Mouse (Mus musculus): Measurements from ENCODE around the gene Tpgs1. TPM values are rescaled to one million over a fixed set of nuclear protein-coding genes. Genes with fewer than 3 reads are reported as not detected.
A peak's percentile ranks its signal among the peaks of the same experiment; 100 is the strongest.
"Not testable (repeated sequence)": the region's sequence is repeated elsewhere in the genome, so short reads cannot be mapped to it uniquely, and the experiment has no call there.

Gene Tpgs1
- total and polyA plus RNA-seq, 3 experiments, result 29.5 to 147 (median 40.7) TPM

DNA sequence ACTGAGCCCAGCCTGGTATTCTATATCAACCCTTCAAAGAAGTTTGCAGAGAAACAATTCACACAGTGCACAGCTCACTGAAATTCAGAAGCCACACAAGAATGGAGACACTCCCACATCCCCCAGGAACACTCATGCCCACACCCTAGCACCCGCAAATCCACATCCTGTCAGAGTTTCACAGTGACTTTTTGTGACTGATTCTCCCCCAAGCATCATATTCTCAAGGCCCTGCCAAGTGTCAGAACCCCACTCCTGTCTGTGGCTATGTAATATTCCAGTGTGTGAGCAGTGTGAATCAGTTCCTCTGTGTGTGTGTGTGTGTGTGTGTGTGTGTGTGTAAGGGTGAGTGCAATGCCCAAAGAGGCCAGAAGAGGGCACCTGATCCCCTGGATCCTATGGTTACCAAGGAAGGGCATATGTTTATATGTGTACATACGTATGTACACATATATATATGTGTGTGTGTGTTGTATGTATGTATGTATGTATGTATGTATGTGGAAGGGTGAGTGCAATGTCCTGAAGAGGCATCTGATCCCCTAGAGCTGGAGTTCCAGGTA is 22.9 kb downstream of the Tpgs1 start:
- no peak for DNase-seq

DNA sequence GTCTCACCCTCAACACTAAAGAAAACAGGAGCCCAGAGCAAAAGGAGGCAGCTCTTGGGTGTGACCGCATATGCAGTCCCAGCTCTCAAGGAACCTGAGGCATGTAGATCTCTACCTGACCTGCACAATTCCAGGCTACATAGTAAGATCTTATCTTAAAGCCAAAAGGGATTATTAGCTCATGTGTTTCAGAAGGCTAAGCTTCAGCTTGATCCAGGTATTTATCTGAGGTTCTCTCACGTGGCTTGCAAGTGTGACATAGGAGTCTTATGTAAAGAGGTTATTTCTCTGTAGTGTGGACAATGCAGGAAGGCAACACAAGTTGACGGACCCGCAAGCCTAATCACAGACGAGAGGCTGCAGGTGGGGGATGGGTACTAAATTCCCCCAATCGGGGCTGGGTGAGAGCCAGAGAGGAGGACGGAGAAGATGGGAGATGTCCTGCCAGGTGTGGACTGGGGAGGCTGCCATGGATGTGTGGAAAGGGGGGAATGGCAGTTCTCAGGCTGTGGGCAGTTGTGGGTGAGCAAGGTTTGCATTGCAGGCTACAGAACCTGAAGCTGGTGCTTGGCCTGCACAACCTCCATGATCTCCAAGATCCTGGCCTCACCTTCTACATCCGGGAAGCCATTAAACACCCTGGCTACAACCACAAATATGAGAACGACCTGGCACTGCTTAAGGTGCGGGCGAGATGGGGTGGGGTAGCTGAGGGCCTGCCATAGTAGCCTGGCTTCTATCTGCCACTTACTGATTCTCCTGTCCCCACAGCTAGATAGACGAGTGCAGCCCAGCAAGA is 24.6 kb downstream of the Tpgs1 start:
- DNase-seq, result peak; percentile 6

DNA sequence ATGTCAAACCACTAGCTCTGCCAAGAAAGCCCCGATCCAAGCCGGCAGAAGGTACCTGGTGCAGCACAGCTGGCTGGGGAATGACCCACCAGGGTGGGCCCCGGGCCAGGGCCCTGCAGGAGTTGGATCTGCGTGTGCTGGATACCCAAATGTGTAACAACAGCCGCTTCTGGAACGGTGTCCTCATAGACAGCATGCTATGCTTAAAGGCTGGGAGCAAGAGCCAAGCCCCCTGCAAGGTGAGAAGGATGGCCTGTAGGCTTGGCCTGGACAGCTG is 25.1 kb downstream of the Tpgs1 start:
- no peak for DNase-seq

DNA sequence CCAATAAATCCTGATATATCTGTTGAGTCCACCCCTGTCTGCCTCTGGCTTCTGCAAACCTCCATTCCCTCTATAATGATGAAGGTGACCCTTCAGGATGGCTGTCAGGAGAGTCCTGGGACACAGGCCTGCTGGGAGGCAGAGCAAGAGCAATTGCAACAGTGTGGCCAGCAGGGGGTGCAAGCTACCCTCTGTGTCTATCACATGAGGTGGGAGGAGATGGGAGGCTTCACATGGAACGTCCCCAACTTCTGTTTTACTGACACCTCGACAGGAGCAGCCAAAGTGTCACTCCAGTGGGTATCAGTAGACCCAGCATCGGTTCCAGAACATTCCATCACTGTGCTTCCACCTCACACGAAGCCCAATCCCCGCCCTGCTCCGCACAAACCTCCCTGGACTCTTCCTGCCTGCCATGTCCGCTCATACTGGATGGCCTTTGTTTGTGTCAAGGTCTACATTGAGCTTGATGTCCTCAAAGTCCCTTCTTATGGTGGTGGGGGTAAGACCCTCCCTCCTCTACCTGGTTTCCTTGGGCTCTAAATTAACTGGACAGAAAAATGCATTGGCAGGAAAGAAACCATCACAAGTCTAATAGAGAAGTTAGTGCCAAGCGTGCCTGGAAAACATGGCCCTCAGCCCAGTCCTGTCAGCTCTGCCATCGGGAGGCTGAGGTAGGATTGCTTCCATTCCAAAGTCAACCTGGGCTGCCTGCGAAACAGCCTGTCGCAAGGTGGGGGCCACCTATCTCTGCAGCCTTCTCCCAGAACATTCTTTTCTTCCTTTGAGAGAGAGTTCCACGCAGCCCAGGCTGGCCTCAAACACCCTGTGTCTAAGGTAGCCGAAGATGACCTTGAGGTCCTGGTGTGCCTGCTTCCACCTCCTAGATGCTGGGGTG is 26.3 kb downstream of the Tpgs1 start:
- DNase-seq, result peak; percentile 81

DNA sequence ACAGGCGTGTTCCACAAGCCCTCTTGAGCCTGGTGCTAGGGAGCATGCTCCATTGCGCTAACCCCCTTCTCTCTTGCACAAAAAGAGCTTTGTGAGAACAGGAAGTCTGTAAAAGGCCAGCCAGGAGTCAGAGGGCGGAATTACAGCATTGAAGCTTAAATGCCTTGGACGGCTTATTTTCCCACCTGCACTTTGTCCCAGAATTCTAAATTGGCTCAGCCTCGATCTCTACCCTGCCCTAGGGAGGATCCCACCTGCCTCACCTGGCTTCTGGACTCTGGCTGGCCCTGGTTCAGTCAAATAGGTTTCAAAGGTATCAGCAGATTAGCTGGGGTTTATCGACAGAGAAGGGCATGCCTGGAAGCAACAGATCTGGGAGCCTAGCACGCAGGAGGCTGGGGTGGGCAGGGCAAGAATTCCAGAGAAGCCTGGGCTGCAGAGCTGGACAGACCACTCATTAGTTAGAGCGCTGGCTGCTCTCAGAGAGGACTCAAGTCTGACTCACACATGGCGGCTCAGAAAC is 27.0 kb downstream of the Tpgs1 start:
- DNase-seq, result no peak

DNA sequence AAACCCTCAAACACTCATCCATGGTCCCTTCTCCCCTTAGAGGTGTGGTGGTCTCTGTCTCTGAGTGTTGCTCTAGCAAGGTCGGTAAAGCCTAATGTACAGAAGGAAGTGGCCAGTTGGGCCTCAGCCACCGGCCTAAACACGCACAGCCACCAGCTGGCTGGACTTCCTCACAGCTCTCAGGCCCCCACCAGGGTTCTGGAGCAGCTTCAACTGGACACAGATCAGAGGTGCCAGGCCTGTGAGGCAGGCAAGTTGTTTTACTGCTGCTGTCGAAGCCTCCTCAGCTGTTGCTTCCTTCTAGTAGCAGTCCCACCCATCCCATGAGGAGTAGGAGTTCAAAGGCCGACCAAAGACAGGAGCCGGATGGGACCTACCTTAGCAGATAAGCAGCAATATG is 28.7 kb downstream of the Tpgs1 start:
- DNase-seq, result no peak

DNA sequence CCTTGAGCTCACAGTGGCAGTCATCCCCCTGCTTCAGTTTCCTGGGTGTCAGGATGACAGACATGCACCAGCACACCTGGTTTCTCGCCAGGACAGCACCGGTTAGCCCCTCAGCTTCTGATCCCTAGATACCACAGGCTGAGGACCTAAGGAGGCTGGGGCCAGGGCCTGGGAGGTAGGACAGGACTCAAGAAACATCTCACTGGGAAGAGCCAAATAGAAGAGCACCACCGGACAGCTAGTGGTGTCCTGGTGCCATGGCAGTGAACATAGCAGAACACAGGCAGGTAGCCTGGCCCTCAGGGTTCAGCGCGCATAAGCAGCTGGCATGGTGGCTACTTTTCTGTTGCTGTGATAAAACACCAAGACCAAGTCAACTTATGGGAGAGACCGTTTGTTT is 29.3 kb downstream of the Tpgs1 start:
- DNase-seq, result no peak

DNA sequence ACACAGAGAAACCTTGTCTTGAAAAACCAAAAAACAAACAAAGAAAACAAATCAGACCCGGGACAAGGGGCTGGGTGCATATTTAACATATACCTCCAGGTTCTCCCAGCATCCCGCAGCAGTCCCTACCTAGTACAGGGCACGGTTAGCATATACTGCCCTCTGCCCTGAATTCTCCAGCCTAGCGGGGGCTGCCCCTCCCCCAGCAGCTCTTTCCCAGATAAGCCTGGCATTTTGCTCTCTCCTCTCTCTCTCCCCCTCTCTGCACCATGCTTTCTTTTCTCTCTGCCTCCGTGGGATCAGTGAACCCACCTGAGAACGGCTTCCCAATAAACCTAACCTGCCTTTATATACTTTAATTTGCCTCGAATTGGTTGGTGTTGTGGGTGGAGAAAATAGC is 31.5 kb downstream of the Tpgs1 start:
- no peak for DNase-seq

DNA sequence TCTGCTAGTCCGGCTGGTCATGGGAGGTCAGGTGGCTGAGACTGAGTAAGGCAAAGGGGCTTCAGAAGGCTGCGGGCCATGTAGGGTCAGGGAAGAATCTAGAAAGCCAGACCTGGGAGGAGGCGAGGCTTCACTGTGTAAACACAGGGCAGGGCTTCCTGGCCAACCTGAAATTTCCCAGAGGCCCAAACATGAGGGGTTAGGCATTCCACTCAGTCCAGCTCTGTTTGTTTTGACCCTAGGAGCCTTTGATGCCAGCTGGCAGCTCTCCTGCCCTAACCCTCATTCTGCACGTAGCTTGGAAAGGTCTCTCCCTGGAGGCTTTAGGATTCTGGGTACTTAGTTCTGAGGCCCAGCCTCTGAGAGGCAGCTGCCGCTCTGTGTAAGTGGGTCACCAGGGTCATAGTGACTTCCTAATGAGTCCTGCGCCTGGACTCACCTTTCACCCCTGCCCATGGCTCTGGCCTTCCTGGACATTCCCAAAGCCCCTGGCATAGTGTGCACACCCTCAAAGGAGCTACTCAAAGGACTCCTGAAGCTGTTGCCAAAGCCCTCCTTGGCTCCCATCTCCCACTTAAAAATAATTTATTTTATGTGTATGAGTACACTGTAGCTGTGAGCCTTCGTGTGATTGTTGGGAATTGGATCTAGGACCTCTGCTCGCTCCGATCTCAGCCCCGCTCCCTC is 32.4 kb downstream of the Tpgs1 start:
- no peak for DNase-seq

DNA sequence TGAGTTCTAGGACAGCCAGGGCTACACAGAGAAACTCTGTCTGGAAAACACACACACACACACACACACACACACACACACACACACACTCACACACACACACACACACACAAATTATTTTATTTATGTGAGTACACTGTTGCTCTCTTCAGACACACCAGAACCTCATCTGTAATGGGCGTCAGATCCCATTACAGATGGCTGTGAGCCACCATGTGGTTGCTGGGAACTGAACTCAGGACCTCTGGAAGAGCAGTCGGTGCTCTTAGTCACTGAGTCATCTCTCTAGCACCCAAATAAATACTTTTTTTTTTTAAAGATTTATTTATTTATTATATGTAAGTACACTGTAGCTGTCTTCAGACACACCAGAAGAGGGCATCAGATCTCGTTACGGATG is 33.8 kb downstream of the Tpgs1 start:
- not testable (repeated sequence) for DNase-seq

DNA sequence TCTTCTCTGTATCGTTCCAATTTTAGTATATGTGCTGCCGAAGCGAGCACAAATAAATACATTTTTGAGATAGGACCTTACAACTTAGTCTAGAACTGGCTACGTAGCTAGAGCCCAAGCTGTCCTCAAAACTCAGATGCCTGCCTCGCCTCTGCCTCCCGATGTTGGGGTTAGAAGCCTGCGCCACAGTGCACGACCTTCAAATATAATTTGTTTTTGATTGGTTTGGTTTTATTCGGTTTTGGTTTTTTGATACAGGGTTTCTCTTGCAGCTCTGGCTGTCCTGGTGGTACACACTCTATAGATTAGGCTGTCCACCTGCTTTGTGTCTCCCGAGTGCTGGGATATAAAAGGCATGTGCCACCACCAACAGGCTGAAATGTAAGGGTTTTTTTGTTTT is 34.4 kb downstream of the Tpgs1 start:
- no peak for DNase-seq

DNA sequence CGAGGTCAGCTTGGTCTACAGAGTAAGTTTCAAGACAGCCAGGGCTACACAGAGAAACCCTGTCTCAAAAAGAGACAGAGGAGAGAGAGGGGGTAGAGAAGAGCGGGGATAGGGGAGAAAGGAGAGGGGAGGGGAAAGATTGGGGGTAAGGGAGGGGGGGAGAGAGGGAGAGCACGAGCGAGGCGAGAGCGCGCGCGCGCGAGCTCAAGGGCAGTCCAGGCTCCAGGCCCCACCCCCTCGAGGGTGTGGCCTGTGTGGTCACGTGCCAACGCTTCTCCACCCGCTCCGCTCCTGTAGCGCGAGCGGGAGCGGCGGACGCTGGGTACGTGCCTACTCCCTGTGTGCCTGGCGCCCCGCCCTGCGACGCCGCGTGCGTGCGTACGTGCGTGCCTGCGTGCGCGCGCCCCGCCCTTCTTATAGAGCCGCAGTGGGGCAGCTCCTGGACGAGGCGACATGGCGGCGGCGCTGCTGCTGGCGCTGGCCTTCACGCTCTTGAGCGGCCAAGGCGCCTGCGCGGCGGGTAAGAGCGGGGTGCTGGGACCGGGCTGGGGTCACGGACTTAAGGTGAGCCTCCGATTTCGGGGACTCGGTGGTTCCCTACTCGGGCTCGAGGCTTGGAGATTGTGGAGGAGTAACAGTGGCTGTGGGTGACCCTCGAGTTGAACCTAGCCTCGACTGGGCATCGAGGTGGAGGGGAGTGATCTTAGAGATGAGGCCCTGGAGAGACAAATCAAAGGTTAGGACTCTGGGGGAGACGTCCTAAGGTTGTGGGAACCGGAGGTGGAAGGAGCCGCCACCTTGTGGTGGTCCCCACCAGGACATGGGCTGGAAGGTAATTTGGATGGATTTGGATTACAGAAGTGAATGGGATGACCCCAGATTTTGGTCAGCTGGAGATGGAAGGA is 35.1 kb downstream of the Tpgs1 start, which contains the start of gene Bsg:
Gene Bsg, plus strand, starts transcription at position 427 of the 905 bp plus-strand sequence.
- DNase-seq, result peak; percentile 99

DNA sequence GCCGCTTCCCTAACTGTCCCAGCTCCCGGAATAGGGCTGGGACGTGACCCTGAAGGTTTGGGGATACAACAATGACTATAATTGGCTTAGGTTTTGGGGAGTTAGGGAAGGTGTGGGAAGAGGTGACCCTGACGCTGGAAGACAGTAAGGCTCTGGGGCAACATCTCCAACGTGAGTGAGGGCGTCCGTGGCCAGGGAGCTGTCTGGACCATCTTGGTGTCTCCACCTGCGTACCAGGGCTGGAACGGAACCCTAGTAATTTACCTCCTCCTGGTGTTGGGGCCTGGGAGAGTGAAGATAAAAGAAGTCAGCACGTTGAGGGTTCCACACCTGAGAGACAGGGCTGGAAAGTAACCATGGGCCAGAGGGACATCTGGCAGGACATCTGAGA is 35.8 kb downstream of the Tpgs1 start:
- DNase-seq, result no peak

DNA sequence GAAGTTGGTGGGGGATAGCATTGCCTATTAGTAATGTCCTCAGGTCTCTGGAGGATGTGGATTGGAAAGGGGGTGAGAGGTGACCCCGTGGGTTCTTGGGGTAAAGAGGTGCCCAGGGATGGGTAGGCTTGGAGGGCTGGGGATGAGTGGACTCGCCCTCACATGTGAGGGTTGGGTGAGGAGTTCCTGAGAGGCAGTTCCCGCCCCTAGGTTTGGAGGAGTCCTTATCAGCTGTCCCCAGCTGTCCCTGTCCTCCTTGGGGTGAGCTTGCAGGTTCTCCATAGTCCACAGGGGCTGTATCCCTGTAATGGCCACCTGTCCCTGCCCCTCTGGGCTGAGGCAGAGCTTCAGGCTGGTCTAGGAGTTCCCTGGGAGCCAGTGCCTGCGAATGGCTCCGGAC is 36.8 kb downstream of the Tpgs1 start:
- DNase-seq, result no peak

DNA sequence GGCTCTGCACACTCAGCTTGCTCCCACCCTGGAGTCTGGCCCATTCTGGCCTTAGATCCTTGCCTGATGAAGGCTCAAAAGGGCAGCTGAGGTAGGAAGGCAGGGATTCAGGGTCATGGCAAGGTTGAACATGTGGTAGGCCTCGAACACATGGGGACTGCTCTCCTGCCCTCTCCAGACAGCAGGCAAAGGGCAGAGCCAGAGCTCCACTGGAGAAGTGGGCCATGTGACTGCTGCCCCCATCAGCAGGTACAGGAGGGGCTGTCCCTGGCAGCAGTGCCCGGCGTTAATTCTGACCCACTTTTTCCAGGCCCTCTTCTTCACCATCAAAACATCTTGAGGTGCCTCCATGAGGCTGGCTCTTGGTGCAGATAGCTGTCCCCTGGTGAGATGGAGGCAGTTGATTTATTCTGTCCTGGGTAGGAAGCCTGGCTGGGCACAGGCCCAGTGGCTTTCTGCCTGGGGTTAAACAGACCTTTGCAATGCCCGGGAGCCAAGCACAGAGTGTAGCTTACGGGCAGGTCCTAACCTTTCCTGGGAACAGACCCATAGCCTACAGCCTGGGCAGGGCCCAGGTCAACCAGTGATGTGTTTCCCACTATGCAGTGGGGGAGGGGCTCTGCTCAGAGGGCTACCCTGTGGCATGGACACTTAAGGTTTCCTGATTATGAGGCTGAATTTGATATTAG is 37.4 kb downstream of the Tpgs1 start:
- no peak for DNase-seq

DNA sequence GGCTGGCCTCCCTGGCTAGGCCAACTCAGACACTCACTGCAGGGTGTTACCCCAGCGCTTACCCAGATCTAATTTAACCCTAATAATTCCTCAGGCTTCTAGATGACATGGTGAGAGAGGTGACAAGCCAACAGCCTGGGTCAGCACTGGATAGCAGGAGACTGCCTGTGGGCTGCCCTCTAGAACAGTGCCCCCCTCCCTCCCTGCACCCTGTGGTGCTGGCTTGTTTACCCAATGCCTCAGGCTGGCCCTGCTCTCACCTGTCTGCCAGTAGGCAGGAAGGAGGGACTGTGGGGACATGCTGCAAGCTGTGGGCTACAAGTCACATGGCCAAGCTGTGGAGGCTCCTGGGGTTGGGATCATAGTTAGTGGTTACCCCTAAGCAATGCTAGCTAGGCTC is 38.0 kb downstream of the Tpgs1 start:
- no peak for DNase-seq

DNA sequence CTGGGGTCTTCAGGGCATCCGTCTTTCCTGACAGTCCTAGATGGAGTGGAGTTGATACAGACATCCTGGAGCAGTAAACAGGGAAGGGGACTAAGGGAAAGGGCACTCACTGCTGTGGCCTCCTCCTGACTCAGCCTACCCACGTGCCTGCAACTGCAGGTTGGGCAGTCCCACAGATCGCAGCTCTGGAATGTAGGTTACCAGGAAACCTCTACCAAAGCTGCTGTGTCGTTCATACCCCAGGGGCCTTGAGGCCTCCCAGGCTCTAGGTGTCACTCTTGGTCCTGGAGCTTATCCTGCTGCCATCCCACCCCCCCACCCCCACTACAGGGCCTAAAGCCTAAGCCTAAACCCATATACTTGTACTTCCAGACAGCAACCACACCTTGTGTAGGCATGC is 38.6 kb downstream of the Tpgs1 start:
- DNase-seq, result no peak

DNA sequence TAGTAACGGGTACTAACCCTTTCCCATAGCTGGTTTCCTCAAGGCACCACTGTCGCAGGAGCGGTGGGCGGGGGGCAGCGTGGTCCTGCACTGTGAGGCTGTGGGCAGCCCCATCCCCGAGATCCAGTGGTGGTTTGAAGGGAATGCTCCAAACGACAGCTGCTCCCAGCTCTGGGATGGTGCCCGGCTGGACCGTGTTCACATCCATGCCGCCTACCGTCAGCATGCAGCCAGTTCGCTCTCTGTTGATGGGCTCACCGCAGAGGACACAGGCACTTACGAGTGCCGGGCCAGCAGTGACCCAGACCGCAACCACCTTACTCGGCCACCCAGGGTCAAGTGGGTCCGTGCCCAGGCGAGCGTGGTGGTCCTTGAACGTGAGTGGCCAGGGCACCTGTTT is 39.5 kb downstream of the Tpgs1 start:
- no peak for DNase-seq

DNA sequence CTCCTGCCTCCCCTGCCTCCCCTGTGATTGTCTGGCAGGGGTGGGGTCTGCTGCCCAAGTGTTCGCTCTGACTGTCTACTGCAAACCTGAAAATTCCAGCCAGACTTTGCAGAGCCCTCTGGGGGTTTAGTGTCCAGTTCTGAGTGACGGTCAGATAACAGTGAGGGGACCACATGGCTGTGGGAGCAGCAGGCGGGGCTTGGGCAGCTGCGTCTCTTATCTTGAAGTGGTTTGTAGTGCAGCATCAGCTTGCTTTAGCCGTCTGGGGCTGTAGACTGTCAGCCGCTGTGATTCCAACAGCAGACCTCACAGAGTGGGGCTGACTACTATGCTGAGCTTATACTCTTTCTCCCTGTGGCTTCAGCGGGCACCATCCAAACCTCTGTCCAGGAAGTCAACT is 40.1 kb downstream of the Tpgs1 start:
- no peak for DNase-seq

DNA sequence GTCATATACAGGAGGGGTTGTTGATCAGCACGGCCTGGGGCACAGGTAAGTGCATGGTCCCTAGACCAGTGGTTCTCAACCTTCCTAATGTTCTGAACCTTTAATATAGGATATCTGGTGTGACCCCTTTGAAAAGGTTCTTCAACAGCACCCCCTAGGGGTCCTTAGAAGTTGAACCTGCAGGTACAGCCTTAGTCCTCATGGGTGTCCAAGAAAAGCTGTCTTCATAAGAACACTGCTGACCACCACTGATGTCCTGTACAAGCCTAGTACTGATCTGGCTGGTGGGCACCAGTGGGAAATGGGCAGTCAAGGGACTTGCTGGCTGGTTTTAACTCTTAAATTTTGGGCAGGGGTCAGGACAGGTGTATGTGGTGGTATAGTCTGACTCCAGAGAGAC is 42.9 kb downstream of the Tpgs1 start:
- DNase-seq, result no peak
